Mouse (Mus musculus) C2C12 (cell line): ENCODE results near the gene Arhgef3.

Source experiments
- CEBPB ChIP-seq: IDR thresholded peaks from one replicate; pipeline ENCODE4 v1.6.1; 2011; ENCODE audit warnings: low read depth, mild to moderate bottlenecking, control low read depth, moderate library complexity
- CTCF ChIP-seq: IDR thresholded peaks from one replicate; pipeline ENCODE4 v1.5.1; 2011; ENCODE audit not compliant: control insufficient read depth, insufficient read depth, insufficient read length
- FOSL1 ChIP-seq: IDR thresholded peaks from one replicate; pipeline ENCODE4 v1.8.0; 2011; ENCODE audit warnings: mild to moderate bottlenecking, low read length; ENCODE audit not compliant: poor library complexity, insufficient read depth, severe bottlenecking
- MAX ChIP-seq: IDR thresholded peaks from one replicate; pipeline ENCODE4 v1.6.1; 2011; ENCODE audit warnings: mild to moderate bottlenecking, control low read depth
- MYOD1 ChIP-seq: IDR thresholded peaks from one replicate; pipeline ENCODE4 v1.6.1; 2011; ENCODE audit warnings: low read depth; ENCODE audit not compliant: control insufficient read depth, insufficient read length
- MYOG ChIP-seq: IDR thresholded peaks from one replicate; pipeline ENCODE4 v1.6.1; 2011; ENCODE audit not compliant: control insufficient read depth, insufficient read length; ENCODE audit errors: extremely low read depth
- USF1 ChIP-seq: IDR thresholded peaks from one replicate; pipeline ENCODE4 v1.6.1; 2011; ENCODE audit warnings: low read depth, mild to moderate bottlenecking, control low read depth, moderate library complexity

DNA sequence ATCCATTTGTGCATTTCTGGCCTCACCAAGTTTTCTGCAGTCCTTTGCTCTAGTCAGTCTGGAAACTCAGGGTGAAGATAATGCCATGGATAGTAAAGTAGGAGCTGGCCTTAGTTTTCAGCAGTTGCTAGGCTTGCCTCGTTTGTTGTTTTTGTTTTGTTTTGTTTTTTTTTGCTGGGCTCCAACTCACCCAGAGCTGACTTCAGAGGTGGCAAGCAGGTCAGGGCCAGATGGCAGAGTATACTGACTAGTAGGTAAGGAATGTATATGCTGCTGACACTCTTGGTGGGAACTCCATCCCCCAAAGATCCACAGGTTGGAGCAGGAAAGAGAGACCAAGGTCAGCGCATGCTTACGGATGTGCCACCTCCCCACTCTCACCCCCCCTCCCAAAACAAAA, 44.6 kb upstream of the Arhgef3 start:
- TF ChIP-seq CTCF (no peak), MAX (no peak), MYOG (no peak), FOSL1 (no peak), CEBPB (no peak), USF1 (no peak), MYOD1 (no peak)
